Mouse (Mus musculus) heart, postnatal 25 days (tissue): ENCODE data around the gene Slf2. TPM values are rescaled to one million over a fixed set of nuclear protein-coding genes. Genes with fewer than 3 reads are reported as not detected.

ENCODE experiments used
- DNase-seq: peaks from one replicate; pipeline ENCODE4 v3.0.0; 2022; ENCODE audit warnings: low spot score
- intact Hi-C: fragments of 180-260 bp; cut with DNase I; formaldehyde crosslinking; loops from one replicate; pipeline ENCODE4 v1.15.1; 2025
- total RNA-seq, 2 experiments: library from RNA; stranded (reverse); gene quantifications; 2 replicates each; pipeline ENCODE4 v1.2.3; 2021

The Slf2 gene
- total RNA-seq = 10 to 100 TPM; 18.4 to 22.0 TPM

DNA sequence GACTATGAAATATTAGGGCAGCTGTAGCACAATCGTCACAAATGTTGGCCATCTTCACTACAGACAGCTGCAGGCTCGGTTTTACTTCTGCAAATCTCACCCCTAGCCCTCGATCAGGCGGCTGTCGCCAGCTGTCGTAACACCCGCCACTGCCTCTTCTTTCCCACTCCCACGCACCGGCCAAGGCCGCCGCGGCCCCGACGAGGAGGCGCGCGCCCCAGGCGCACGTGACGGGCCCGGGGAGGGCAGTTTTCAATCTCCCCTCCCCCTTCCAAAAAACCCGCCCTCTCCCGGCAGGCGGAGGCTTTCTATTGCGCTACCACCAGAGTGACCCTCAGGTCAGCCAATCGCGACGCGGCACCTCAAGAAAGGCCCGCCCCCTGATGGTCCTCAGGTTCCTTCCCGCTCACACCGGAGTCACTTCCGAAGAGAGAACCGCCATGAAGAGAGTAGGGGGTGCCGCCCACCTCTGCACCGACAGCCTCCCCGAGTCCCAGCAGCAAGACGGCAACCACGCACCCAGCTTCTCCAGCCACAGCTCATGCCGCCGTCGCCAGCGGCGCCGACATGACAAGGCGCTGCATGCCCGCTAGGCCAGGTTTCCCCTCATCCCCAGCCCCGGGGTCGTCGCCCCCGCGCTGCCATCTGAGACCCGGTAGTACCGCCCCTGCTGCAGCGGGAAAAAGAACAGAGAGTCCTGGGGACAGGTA is at the start of gene Slf2:
Gene Slf2 (plus strand): TSS at position 408 of the 710 bp plus-strand sequence.
- intact Hi-C loops = loop anchor here (5.0 kb wide), 1 partner anchor 101 kb away; no protein-coding TSS in a partner anchor
- peak; percentile 99 for DNase-seq

GRCm38 (mm10) chr19:44882552-44883024 is 48.4 kb upstream of the Slf2 start:
- peak; percentile 46 for DNase-seq
- intact Hi-C loops = no loop called here

DNA sequence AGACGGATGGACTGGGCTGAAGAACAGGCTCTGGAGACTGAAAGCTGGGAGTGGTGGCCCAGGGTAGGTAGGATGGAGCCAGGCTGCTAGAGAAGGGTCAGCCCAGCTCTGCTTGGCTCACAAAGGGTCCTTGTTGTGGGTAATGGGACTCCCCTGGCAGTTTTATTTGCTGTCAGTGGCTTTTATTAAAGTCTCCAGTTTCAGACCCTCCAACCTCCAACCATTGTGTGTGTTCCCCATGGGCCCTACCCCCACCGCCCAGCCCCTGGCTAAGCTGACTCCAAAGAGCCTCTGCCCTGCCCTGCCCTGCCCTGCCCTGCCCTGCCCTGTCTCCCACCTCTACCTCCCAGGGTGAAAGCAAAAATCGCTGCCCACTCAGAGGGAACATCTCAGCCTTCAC is 46.6 kb upstream of the Slf2 start:
- DNase-seq = no peak
- intact Hi-C loops = no loop called here

- intact Hi-C loops = loop anchor here (5.0 kb wide), 1 partner anchor 129 kb away; the partner anchor contains the start of gene Pax2
- no peak for DNase-seq
These were observed 44.5 kb upstream of the Slf2 start for GRCm38 (mm10) chr19:44886475-44886874.

DNA sequence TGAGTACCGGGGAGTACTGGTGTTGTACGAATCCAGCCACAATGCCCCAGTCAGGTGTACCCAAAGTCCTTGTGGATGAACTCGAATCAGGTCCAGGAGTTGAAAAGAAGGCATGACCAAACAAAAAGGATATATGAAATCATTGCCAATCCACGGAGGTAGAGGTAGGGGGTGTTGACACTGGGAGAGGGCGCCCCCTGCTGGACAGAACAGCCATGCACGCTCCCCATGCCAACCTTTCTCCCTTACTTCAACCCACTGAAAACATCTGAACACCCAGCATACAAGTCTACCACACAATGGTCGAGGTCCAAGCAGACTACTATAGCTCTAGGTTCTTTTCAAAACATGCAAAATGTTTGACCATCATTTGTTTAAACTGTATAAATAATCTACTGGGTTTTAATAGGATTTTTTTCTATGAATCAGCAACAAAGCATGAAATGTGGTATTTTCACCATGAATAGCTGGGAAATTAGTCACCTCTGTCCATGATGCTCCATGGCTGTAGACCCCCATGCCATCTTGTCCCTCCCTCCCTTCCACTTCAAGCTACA is 43.2 kb upstream of the Slf2 start:
- DNase-seq = no peak
- intact Hi-C loops = loop anchor here (2.0 to 5.0 kb wide), 2 partner anchors 130 to 237 kb away; partner anchors contain the start of gene Pax2

GRCm38 (mm10) chr19:44889548-44889947 is 41.4 kb upstream of the Slf2 start:
- intact Hi-C loops = loop anchor here (2.0 to 5.0 kb wide), 2 partner anchors 132 to 239 kb away; partner anchors contain the start of gene Pax2
- no peak for DNase-seq

- intact Hi-C loops = no loop called here
- no peak for DNase-seq
These were observed 39.5 kb upstream of the Slf2 start for GRCm38 (mm10) chr19:44891446-44891845.

- no peak for DNase-seq
- intact Hi-C loops = no loop called here
These were observed 37.6 kb upstream of the Slf2 start for GRCm38 (mm10) chr19:44893231-44893871.

- intact Hi-C loops = loop anchor here (1.0 kb wide), 1 partner anchor 313 kb away; no protein-coding TSS in a partner anchor
- peak; percentile 37 for DNase-seq
These were observed 35.7 kb upstream of the Slf2 start for GRCm38 (mm10) chr19:44895245-44895644.

DNA sequence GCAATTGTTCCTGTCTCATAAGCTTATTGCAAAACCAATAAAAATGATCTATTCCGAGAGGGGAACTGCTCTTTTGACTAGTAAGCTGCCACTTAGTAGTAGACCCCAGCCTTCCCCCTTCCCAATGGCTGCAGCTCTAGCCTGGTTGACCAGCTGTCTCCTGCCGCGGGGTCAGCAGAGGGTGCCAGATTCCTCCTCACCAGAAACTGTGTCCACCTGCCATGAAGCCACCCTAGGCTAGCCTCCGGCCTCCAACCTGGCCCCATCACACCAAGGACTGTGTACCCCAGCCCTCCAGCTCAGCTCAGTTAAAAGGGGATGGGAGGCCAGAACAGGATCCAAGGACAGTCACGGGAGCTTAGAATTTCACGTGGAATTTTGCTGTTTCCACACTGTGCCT is 34.5 kb upstream of the Slf2 start:
- DNase-seq = no peak
- intact Hi-C loops = no loop called here

DNA sequence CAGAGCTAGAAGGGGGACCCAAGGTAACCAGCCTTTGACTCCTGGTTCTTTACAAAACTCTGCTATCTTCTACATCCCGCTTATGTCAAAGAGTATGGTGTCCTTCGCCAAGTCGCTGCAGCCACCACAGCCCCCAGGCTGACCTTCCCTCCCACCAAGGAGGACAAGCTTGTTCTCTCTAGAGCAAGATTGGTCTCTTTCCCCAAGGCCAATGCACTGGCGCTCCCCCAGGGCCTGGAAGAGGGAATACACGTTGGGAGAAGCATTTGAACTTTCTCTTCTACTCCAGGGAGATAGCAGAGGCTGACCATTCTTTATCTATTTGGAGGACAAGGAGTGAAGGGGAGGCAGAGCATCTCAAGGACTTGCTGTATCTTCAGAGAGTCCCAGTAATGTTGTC is 33.4 kb upstream of the Slf2 start:
- intact Hi-C loops = no loop called here
- DNase-seq = no peak

DNA sequence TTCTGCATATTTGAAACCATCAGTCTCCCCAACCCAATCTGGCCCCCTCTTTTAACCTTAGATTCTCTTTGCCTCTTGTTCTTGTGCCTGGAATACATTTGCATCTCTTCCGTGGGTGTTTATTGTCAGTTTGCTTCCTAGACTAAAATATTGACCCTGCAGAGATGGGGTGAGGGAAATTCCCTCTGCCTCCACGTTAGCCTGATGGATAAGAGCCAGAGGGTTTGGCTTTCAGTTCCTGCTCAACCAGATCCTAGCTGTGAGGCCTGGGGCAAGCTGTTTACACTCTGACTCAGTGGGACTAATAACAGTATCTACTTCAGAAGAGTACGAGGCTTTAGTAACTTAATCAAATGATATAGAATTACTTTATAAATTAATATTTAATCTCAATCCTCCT is 32.3 kb upstream of the Slf2 start:
- intact Hi-C loops = no loop called here

GRCm38 (mm10) chr19:44899104-44899793 is 31.7 kb upstream of the Slf2 start:
- intact Hi-C loops = no loop called here
- DNase-seq = no peak

More for the DNA sequence above, 32.3 kb upstream of the Slf2 start:
- no peak for DNase-seq

- intact Hi-C loops = no loop called here
- DNase-seq = peak; percentile 43
These were observed 30.8 kb upstream of the Slf2 start for GRCm38 (mm10) chr19:44899947-44900773.

DNA sequence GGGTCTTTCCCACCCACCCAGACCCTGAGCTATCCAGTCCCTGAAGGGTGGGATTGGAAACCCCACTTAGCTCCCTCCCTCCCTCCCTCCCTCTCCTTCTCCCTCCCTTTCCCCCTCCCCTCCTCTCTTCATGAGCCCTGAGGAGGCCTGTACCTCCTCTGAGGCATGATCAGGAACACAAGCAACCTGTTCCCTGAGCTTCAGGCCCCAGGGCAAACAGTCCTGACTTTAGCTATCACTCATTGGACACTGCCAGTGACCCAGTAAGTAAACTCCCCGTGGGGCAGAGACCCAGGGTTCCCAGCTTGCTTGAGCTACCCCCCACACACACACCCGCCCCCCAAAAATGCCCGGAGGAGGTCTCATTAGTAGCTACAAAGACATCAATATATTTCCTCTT is 29.9 kb upstream of the Slf2 start:
- DNase-seq = no peak
- intact Hi-C loops = no loop called here

- intact Hi-C loops = no loop called here
- no peak for DNase-seq
These were observed 28.6 kb upstream of the Slf2 start for GRCm38 (mm10) chr19:44902324-44902723.

- intact Hi-C loops = no loop called here
- no peak for DNase-seq
These were observed 27.5 kb upstream of the Slf2 start for GRCm38 (mm10) chr19:44903343-44904000.

DNA sequence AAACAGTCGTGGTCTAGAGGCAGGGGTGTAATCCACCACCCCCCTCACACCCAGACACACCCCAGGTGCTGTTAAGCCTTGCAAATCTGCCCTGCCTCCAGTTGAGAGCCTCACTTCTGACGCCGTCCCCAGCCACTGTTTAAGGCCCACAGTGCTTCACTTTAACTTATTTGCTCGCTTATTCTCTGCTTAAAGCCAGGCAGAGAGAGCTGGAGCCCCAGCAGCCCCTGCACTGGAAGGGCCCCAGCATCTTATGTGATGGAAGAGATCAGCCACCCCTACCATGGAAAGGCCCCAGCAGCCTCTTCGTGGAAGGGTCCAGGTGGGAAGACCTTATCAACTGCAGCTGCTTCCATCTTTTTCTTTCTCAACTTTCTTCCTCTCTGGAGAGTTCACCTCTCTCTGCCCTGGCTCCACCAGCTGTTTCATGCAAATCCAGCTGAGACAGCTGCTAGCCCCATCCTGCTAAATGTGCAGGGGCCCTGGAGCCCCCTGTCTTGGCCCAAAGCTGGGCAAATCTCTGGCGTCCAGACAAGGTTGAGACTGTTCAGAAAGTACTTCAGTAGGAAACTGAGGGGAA is 26.7 kb upstream of the Slf2 start:
- no peak for DNase-seq
- intact Hi-C loops = no loop called here

GRCm38 (mm10) chr19:44905316-44905715 is 25.6 kb upstream of the Slf2 start:
- intact Hi-C loops = no loop called here
- no peak for DNase-seq
